Mouse (Mus musculus) left cerebral cortex, postnatal 4 days (tissue): ENCODE results near the gene 1700012B07Rik. TPM values are rescaled to one million over a fixed set of nuclear protein-coding genes. Genes with fewer than 3 reads are reported as not detected.

Source experiments
- DNase-seq: peaks from one replicate; pipeline ENCODE4 v3.0.0-alpha.2; 2022
- intact Hi-C: fragments of 180-260 bp; cut with DNase I; formaldehyde crosslinking; loops from one replicate; pipeline ENCODE4 v1.15.1; 2025
- total RNA-seq, 2 experiments: library from RNA; stranded (reverse); gene quantifications; 2 replicates each; pipeline ENCODE4 v1.2.3; 2021

Gene 1700012B07Rik
- total RNA-seq, 2 experiments from 2014 or later, result not detected

GRCm38 (mm10) chr11:109760063-109760462 lies 67.8 kb downstream of the 1700012B07Rik start:
- no peak for DNase-seq
- intact Hi-C loops, result no loop called here

GRCm38 (mm10) chr11:109758616-109759215 lies 69.1 kb downstream of the 1700012B07Rik start:
- intact Hi-C loops, result no loop called here
- DNase-seq, result no peak

GRCm38 (mm10) chr11:109754105-109754602 lies 73.7 kb downstream of the 1700012B07Rik start:
- intact Hi-C loops, result no loop called here

GRCm38 (mm10) chr11:109751636-109752603 lies 75.9 kb downstream of the 1700012B07Rik start:
- DNase-seq, result no peak
- intact Hi-C loops, result no loop called here

More at GRCm38 (mm10) chr11:109754105-109754602, 73.7 kb downstream of the 1700012B07Rik start:
- peak; percentile 33 for DNase-seq

- no peak for DNase-seq
- intact Hi-C loops, result no loop called here
These were observed 82.6 kb downstream of the 1700012B07Rik start for GRCm38 (mm10) chr11:109745210-109745609.

- intact Hi-C loops, result no loop called here
- DNase-seq, result no peak
These were observed 89.9 kb downstream of the 1700012B07Rik start for GRCm38 (mm10) chr11:109737967-109738366.

Other genes starting within 250 kb of the 1700012B07Rik start
- gene Wipi1, start 216.1 kb downstream of the 1700012B07Rik start, total RNA-seq, result 10 to 100 TPM; 14.1 TPM
- 100 to 1,000 TPM; 334 to 356 TPM for gene Prkar1a, start 178.6 kb downstream of the 1700012B07Rik start, total RNA-seq
- gene Fam20a, start 105.8 kb downstream of the 1700012B07Rik start, total RNA-seq, result 1 to 10 TPM; 6.4 to 6.7 TPM
- 1 to 10 TPM; 3.7 to 4.5 TPM for gene Abca8b, start 167.8 kb upstream of the 1700012B07Rik start, total RNA-seq